Mouse (Mus musculus) cortical plate, adult 2 months (tissue): ENCODE results near the gene Tmem88.

ENCODE experiments used
- CTCF ChIP-seq: fragments of 200-500 bp; IDR thresholded peaks from 2 replicates; pipeline ENCODE4 v1.5.1; 2011; ENCODE audit warnings: mild to moderate bottlenecking, control low read depth, low read length; ENCODE audit not compliant: insufficient read depth; ENCODE audit errors: extremely low read depth
- POLR2A ChIP-seq: fragments of 200-500 bp; IDR thresholded peaks from 2 replicates; pipeline ENCODE4 v1.6.1; 2011; ENCODE audit warnings: mild to moderate bottlenecking, low read length, control low read depth; ENCODE audit not compliant: insufficient read depth; ENCODE audit errors: extremely low read depth

- TF ChIP-seq CTCF = no peak
- TF ChIP-seq POLR2A = no peak
Observed at GRCm38 (mm10) chr11:69371601-69372000, 26.4 kb downstream of the Tmem88 start.
